Mouse (Mus musculus): ENCODE data around the gene Adam1b.

GRCm38 (mm10) chr5:121541235-121541634 lies 38.0 kb upstream of the Adam1b start:
- TF ChIP-seq CTCF (IDR thresholded peaks at IDR 0.05; ENCODE audit: low read depth, low read length) (no peak), POLR2A (IDR thresholded peaks at IDR 0.05; ENCODE audit: extremely low read depth, insufficient read depth, low read length) (no peak)
